Mouse (Mus musculus): ENCODE measurements around the gene Itga7.

Itga7 gene

DNA sequence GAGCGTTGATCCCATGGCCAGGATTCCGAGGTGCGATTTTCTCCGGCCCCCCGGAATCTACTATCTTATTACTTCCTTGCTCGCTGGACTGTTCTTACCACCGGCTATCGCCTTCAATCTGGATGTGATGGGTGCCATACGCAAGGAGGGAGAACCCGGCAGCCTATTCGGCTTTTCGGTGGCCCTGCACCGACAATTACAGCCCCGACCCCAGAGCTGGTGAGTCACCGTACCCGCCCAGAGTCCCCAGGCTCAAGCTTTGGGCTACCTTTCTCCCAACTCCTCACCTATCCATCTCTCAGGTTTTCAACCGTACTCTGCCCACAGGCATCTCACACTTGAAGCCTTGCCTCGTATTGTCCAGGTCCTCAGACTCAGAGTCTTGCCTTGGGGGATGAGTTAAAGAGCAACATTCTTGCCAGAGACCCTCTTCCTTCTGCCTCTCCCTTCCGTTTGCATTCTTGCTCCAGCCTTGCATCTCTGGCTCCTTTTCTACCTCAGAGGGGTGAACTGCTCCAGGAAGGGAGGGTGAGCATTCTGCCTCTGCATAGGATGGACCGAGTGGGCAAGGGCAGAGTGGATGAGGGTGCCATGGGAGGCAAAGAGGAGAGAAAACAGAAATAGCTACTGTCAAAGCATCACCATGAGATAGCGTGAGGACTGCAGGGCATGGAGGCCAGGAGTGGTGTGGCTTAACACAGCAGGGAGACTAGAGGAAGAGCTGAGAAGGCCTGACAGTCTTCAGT is 531 bp downstream of the Itga7 start:
- no peak for DNase-seq (ENCODE audit: extremely low spot score, low read depth, low spot score)

DNA sequence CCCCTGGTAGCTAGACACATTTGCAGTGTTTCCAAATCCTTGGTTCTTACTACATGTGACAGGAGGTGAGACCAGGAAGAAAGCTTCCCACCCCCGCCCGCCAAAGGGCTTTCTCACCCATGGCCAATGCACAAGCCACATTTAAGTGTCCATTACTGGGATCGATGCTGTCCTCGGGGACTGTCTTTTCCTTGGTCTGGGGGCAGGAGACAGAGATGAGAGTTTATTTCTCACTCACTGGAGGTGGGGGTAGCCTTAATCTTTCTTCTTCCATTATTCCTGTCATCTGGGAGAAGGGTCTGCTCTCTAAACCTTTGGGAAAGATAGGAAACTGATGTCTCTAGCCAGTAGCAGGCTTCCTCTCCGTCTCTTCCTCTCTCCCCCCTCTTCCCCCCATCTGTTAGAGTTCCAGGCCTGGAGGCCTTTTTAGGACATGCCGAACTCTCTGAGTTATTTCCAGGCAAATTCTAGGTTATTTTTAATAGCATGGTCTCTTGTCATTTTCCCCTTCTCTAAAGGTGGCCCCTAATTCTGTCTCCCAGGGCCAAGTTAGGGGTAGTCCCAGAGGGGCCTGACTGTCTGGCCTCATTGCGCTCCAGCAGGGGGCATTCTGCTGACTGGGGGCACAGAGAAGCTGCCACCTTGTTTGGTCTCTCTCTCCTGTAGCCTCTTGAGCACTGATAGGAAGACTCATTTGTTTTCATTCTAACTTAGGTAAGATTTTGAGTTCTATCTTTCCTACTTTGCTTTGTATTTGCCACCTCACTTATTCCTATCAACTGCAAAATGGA is 1.6 kb downstream of the Itga7 start:
- no peak for DNase-seq (ENCODE audit: extremely low spot score, low read depth, low spot score)

GRCm38 (mm10) chr10:128935826-128936440 is 2.3 kb downstream of the Itga7 start:
- DNase-seq (ENCODE audit: extremely low spot score, low read depth, low spot score) = no peak

- DNase-seq (ENCODE audit: extremely low spot score, low read depth, low spot score) = no peak
Measured at GRCm38 (mm10) chr10:128937756-128938390, 4.3 kb downstream of the Itga7 start.

DNA sequence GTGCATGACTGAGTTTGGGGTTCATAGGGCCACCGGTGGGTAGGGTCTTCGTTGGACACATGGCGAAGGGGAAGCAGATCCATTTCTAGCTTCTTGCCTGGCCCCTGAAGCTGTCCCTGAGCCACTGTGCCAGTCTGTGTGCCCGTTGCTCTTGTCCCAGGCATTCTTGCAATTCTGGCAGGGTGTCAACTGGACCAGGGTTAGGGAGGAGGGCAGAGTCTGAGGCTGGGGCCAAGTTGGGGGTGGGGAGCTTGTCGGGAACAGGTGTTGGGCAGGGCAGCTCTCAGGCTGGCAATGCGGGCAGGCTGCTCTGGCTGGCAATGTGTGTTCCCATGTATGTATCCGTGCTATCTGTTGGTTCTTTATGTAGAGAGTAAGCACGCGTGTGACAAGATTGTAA is 4.8 kb downstream of the Itga7 start:
- DNase-seq (ENCODE audit: extremely low spot score, low read depth, low spot score) = no peak

DNA sequence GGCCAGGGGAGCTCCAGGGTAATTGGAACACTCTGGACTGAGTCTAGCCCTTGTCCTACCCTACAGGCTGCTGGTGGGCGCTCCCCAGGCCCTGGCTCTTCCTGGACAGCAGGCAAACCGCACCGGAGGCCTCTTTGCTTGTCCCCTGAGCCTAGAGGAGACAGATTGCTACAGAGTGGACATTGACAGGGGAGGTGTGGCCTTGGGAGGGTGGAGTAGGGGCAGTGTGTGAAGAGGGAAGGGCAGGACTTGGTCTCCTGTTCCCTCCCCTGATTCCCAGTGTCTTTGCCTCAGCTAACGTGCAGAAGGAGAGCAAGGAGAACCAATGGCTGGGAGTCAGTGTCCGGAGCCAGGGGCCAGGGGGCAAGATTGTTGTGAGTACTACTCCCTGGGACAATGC is 5.4 kb downstream of the Itga7 start:
- no peak for DNase-seq (ENCODE audit: extremely low spot score, low read depth, low spot score)

- DNase-seq (ENCODE audit: extremely low spot score, low read depth, low spot score) = no peak
Measured at GRCm38 (mm10) chr10:128940475-128941061, 7.0 kb downstream of the Itga7 start.

DNA sequence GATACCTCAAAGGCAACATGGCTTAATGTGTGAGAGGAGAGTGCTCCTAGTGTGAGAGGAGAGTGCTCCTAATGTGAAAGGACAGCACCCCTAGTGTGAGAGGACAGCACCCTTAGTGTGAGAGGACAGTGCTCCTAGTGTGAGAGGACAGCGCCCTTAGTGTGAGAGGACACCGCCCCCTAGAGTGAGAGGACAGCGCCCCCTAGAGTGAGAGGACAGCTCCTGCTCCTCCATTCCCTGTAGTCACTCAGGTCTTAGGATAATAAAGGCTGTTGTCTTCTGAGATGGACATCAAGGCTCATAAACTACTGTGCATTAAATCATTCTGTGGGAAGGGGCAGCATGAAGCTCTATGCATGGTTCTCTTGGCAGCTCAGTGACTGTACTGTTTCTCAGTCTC is 12.1 kb downstream of the Itga7 start:
- no peak for DNase-seq (ENCODE audit: extremely low spot score, low read depth, low spot score)

DNA sequence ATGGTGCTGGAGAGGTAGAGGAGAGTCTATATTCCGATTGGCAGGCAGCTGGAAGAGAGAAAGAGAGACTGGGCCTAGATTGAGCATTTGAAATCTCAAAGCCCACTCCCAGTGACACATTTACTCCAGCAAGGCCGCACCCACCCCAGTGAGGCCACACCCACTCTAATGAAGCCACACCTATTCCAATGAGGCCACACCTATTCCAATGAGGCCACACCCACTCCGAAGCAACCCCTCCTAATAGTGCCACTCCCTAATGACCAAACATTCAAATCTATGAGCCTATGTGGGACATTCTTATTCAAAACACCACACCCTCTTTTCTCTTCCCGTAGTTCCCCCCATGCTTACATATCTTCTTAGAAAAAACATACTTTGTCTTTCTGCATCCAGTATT is 13.9 kb downstream of the Itga7 start:
- no peak for DNase-seq (ENCODE audit: extremely low spot score, low read depth, low spot score)

DNA sequence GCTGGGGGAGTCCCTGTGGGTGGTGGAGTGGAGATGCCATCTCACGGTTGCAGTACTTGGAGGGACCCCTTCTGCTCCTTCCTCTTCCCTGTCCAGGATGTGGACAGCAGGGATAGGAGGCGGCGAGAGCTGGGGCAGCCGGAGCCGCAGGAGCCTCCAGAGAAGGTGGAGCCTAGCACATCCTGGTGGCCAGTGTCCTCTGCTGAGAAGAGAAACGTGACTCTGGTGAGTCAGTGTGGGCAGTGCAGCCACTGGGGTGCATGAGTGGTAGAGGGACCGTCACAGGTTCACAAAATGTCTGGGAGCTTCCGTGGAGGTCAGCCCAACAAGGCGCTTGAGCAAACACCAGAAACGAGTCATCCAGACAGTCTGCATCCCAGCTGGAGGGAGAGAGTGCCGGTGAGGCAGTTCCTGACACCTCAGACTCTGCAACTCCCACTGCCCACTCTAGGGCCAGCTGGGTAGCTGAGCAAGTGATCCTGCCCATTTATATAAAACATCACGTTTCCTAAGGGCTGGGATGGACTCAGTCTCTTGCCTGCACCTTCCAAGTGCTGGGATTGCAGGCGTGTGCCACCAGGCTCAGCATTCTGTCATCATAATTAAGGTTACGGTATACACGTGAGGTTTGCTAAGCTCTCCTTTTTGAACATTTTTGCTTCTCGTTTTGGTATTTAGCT is 16.7 kb downstream of the Itga7 start:
- no peak for DNase-seq (ENCODE audit: extremely low spot score, low read depth, low spot score)

DNA sequence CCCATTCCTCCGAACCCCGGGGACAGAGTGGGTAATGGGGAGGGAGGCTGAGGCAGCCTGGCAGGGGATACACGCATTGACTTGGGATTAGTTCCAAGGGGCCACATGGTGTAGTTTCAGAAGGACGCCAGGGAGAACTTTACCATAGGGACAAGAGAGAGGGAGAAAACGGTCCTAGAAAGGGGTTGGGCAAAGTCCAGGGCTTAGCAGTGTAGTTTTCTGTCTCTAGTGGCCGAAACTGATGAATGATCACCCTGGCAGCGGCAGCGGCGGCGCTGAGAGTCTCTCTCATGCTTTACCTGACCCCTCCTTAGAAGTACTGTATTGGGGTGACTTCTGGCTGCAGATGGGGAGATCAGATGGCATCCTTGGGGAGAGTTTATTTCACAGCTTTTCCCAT is 24.7 kb downstream of the Itga7 start:
- no peak for DNase-seq (ENCODE audit: extremely low spot score, low read depth, low spot score)

- DNase-seq (ENCODE audit: extremely low spot score, low read depth, low spot score) = no peak
Measured at GRCm38 (mm10) chr10:128960142-128960541, 26.5 kb downstream of the Itga7 start.

- DNase-seq (ENCODE audit: extremely low spot score, low read depth, low spot score) = no peak
Measured at GRCm38 (mm10) chr10:128960590-128961584, 27.3 kb downstream of the Itga7 start, which contains the start of gene Mettl7b. Gene Mettl7b, minus strand, starts transcription at chr10:128960988.

DNA sequence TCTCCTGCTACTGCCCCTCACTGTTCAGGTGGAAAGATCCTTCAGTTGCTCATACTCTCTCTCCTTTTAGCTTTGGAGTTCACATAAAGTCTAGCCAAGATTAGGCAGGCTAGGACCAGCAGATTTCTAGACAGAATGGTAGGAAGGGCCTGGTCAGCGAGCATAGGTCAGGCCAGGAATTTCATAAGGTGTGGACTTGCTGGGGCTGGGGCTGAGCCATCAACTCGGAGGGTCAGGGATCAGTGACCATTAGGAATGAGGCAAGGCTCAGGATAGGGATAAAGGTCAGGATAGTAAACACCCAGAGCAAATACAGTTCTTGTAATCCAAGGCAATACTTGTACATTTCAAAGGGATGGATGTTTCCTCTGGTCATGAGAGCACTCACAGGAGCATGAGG is 31.3 kb downstream of the Itga7 start:
- no peak for DNase-seq (ENCODE audit: extremely low spot score, low read depth, low spot score)

DNA sequence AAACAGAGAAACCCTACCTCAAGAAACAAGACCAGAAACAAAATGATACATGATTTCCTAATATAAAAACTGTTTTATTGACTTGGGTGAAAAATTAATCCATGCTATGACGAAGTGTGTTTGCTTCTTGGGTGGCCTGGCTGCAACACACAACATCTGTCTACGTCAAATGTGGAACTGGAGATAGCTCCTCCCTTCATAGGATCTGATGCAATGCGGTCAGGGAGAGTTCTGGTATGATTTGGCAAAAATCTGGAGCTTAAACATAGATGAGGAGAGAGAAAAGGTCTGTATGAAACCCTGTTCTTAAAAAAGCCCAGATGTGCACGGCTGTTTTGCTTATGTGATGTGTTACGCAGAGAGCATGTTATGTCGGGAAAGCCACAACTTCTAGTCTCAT is 32.3 kb downstream of the Itga7 start:
- no peak for DNase-seq (ENCODE audit: extremely low spot score, low read depth, low spot score)

- DNase-seq (ENCODE audit: extremely low spot score, low read depth, low spot score) = no peak
Measured at GRCm38 (mm10) chr10:128968341-128968749, 34.7 kb downstream of the Itga7 start.

- DNase-seq (ENCODE audit: extremely low spot score, low read depth, low spot score) = no peak
Measured at GRCm38 (mm10) chr10:128970740-128971250, 37.2 kb downstream of the Itga7 start.

GRCm38 (mm10) chr10:128972841-128973240 is 39.2 kb downstream of the Itga7 start:
- DNase-seq (ENCODE audit: extremely low spot score, low read depth, low spot score) = no peak

DNA sequence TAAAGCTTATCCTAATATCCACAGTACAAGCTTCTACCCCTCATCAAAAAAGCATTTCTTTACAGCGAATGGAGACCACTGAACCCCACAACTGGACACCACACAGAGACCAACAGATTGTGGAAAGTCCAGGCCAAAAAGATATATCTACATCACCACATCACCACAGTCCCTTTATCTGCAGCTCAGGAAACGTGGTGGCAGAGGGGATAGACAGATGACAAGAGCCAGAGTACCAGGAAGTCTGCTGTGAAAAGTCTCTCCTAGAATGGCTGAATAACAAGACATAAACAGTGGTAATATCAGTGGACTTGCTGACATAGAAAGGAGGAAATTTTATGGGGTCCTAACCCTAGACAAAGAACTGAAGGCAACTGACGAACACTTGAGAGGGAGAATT is 42.8 kb downstream of the Itga7 start:
- DNase-seq (ENCODE audit: extremely low spot score, low read depth, low spot score) = no peak
